Mouse (Mus musculus) megakaryocyte, adult 5-6 weeks (primary cell): ENCODE measurements around the gene Pdzd7. TPM values are rescaled to one million over a fixed set of nuclear protein-coding genes. Genes with fewer than 3 reads are reported as not detected.

Source experiments
- ATAC-seq: 2 replicates; pipeline ENCODE4 v1.8.0; 2016; ENCODE audit warnings: mild to moderate bottlenecking, inconsistent platforms; ENCODE audit not compliant: poor library complexity, severe bottlenecking
- total RNA-seq, 2 experiments: library from RNA; stranded (forward) in 1 of 2; stranded (reverse) in 1 of 2; fragments of 153-499, 151-499 nt in 1 of 2; fragments of 221-1000, 200-1000 nt in 1 of 2; gene quantifications; 2 replicates each; pipeline versions ENCODE4 v1.2.3 to v1.2.4; 2015 to 2017

Pdzd7 gene
- total RNA-seq, 2 experiments from 2014 or later, result not detected

- peak; percentile 16; the same call in 1 of the 2 replicates for ATAC-seq
Measured at GRCm38 (mm10) chr19:45014981-45015402, 30.5 kb downstream of the Pdzd7 start.

GRCm38 (mm10) chr19:45014335-45014971 is 31.1 kb downstream of the Pdzd7 start, which contains the start of gene Lzts2:
TSS of gene Lzts2 (plus strand) at chr19:45014414.
- no peak for ATAC-seq

GRCm38 (mm10) chr19:45013581-45014225 is 31.8 kb downstream of the Pdzd7 start:
- ATAC-seq, result no peak

- no peak for ATAC-seq
Measured at GRCm38 (mm10) chr19:45012636-45013035, 32.9 kb downstream of the Pdzd7 start.

- no peak for ATAC-seq
Measured at GRCm38 (mm10) chr19:45012219-45012618, 33.3 kb downstream of the Pdzd7 start.

- ATAC-seq, result no peak
Measured at GRCm38 (mm10) chr19:45010646-45011045, 34.9 kb downstream of the Pdzd7 start.

- ATAC-seq, result no peak
Measured at GRCm38 (mm10) chr19:45007425-45008191, 37.9 kb downstream of the Pdzd7 start.

GRCm38 (mm10) chr19:45007021-45007420 is 38.5 kb downstream of the Pdzd7 start:
- no peak for ATAC-seq

- ATAC-seq, result peak; percentile 93
Measured at GRCm38 (mm10) chr19:45005957-45006712, 39.4 kb downstream of the Pdzd7 start, which contains the start of gene Mrpl43. TSS of gene Mrpl43 (minus strand) at chr19:45006442.

- peak; percentile 76 for ATAC-seq
Measured at GRCm38 (mm10) chr19:45005444-45005843, 40.1 kb downstream of the Pdzd7 start, which contains the start of gene Twnk. TSS of gene Twnk (plus strand) at chr19:45005663.

- ATAC-seq, result no peak
Measured at GRCm38 (mm10) chr19:45003740-45004516, 41.6 kb downstream of the Pdzd7 start.

GRCm38 (mm10) chr19:45002301-45002700 is 43.2 kb downstream of the Pdzd7 start:
- no peak for ATAC-seq

GRCm38 (mm10) chr19:44999647-45000046 is 45.9 kb downstream of the Pdzd7 start:
- ATAC-seq, result no peak

GRCm38 (mm10) chr19:44997786-44998185 is 47.7 kb downstream of the Pdzd7 start:
- ATAC-seq, result no peak

- ATAC-seq, result no peak
Measured at GRCm38 (mm10) chr19:44992712-44993111, 52.8 kb downstream of the Pdzd7 start.

- ATAC-seq, result no peak
Measured at GRCm38 (mm10) chr19:44992246-44992645, 53.3 kb downstream of the Pdzd7 start.

- ATAC-seq, result no peak
Measured at GRCm38 (mm10) chr19:44991031-44991430, 54.5 kb downstream of the Pdzd7 start.

GRCm38 (mm10) chr19:44989567-44990495 is 55.7 kb downstream of the Pdzd7 start:
- ATAC-seq, result no peak
